Mouse (Mus musculus): ENCODE measurements at regions not wholly inside any gene's neighbourhood (a gene's known extent, or its start where the extent isn't known, plus 50 kb on each side); places are given as distances from the start of the nearest gene placed in this dataset.

DNA sequence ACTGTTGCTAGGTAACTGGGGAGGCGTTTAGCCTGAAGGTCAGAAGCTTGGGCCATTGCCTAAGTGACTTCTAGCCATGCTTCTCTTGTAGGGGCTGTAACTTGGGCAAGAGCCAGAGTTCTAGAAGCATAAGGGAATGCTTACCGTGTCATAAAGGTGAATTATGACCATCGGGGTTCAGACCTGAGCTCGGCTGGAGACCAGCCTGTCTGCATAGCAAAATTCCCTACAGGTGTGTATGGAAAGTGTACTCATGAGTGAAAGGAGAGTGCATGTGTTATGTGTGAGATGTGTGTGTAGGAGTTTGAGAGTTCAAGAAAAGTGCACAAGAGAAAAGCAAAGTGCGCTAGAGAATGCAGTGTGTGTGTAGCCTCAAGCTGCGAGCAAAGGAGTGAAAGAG is 692.7 kb upstream of the Cox7c start:
- WGBS, result 80% methylated on average over 6 of the region's 6 CpGs
- no peak overlapping the region for H3K4me3 ChIP-seq (replicated peaks)

DNA sequence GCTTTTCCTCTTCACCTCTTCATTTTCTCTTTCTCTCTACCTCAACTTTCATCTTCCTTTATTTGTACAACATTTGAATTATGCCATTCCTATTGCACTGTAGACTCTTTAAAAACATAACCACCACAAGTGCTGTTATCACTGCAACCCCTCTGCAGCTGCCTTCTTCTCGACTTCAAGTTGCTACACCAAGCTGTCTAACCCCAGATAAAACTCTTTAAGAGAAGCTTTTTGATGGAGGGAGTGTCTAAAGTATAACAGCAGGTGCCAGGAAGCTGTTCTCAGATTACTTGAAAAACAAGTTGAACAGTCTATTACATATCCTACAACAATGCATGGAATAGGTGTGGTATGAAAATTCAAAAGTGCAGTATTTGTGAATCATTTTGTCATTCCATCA is 681.7 kb upstream of the Cox7c start:
- Histone ChIP-seq H3K4me2 (replicated peaks) (no peak overlapping the region), H3K27me3 (no peaks in the 10 kb centered on the region), H3K4me3 (replicated peaks) (no peak overlapping the region), H3K4me1 (no peaks in the 10 kb centered on the region), H3K9me3 (replicated peaks) (no peaks in the 10 kb centered on the region), H3K9ac (no peak overlapping the region), H3K27ac (replicated peaks) (no peak overlapping the region), H3K36me3 (no peaks in the 10 kb centered on the region)
- no peak for ATAC-seq (ENCODE audit: insufficient number of reproducible peaks, low FRiP score, low TSS enrichment, low read depth)
- 49% methylated on average over 1 of the region's 1 CpGs for WGBS

More for the DNA sequence above, 692.7 kb upstream of the Cox7c start:
- H3K9ac ChIP-seq, result no peak overlapping the region
- H3K4me1 ChIP-seq, result no peaks in the 10 kb centered on the region
- no peak for ATAC-seq (ENCODE audit: insufficient number of reproducible peaks, low FRiP score, low TSS enrichment, low read depth)
- no peaks in the 10 kb centered on the region for H3K36me3 ChIP-seq
- no peaks in the 10 kb centered on the region for H3K27me3 ChIP-seq
- H3K4me2 ChIP-seq (replicated peaks), result no peak overlapping the region
- no peak overlapping the region for H3K27ac ChIP-seq (replicated peaks)
- H3K9me3 ChIP-seq (replicated peaks), result no peaks in the 10 kb centered on the region

- no peaks in the 10 kb centered on the region for H3K9me3 ChIP-seq (replicated peaks)
- ATAC-seq (ENCODE audit: insufficient number of reproducible peaks, low FRiP score, low TSS enrichment, low read depth), result peak; percentile 67; the same call in 1 of the 2 replicates
- H3K27ac ChIP-seq (replicated peaks), result no peak overlapping the region
- H3K4me3 ChIP-seq (replicated peaks), result no peak overlapping the region
- H3K9ac ChIP-seq, result no peak overlapping the region
- no peaks in the 10 kb centered on the region for H3K4me1 ChIP-seq
- no peaks in the 10 kb centered on the region for H3K36me3 ChIP-seq
- H3K27me3 ChIP-seq, result no peaks in the 10 kb centered on the region
- no peak overlapping the region for H3K4me2 ChIP-seq (replicated peaks)
Measured at GRCm38 (mm10) chr13:86726695-86727094, 680.0 kb upstream of the Cox7c start.
